Mouse (Mus musculus) gastrocnemius, postnatal 36 days (tissue): ENCODE data around the gene Taar7d. TPM values are rescaled to one million over a fixed set of nuclear protein-coding genes. Genes with fewer than 3 reads are reported as not detected.
A peak's percentile ranks its signal among the peaks of the same experiment; 100 is the strongest.
"Not testable (repeated sequence)": the region's sequence is repeated elsewhere in the genome, so short reads cannot be mapped to it uniquely, and the experiment has no call there.

Source experiments
- DNase-seq, 2 experiments: peaks; one replicate each; pipeline ENCODE4 v3.0.0; 2022
- intact Hi-C: fragments of 180-260 bp; cut with DNase I; formaldehyde crosslinking; loops from one replicate; pipeline ENCODE4 v1.15.1; 2025
- long read RNA-seq, 2 experiments: library from polyadenylated mRNA; stranded (forward); transcript quantifications; one replicate each; pipeline ENCODE4 v2.0.0; 2021
- total RNA-seq, 2 experiments: library from RNA; stranded (reverse); gene quantifications; 2 replicates each; pipeline ENCODE4 v1.2.3; 2021

The Taar7d gene
- total RNA-seq, result not detected
- long read RNA-seq, experiment 1, result 0 reads
- long read RNA-seq, experiment 2, result 0 reads

- intact Hi-C loops, result no loop called here
- no peak for DNase-seq
Measured at GRCm38 (mm10) chr10:24026922-24027321, at the start of gene Taar7d. TSS of gene Taar7d (plus strand) at chr10:24027222.

- intact Hi-C loops, result loop anchor here (5.0 to 10.0 kb wide), 2 partner anchors 107 to 154 kb away; no protein-coding TSS in a partner anchor
- no peak for DNase-seq
Measured at GRCm38 (mm10) chr10:23977958-23978357, 49.1 kb upstream of the Taar7d start.

GRCm38 (mm10) chr10:23978901-23979705 lies 47.9 kb upstream of the Taar7d start:
- intact Hi-C loops, result loop anchor here (5.0 to 10.0 kb wide), 2 partner anchors 106 to 153 kb away; no protein-coding TSS in a partner anchor
- peak; percentile 22 to 40 for DNase-seq

- DNase-seq, result no peak
- intact Hi-C loops, result no loop called here
Measured at GRCm38 (mm10) chr10:23985546-23985945, 41.5 kb upstream of the Taar7d start, which contains the start of gene Taar6. TSS of gene Taar6 (minus strand) at chr10:23985646.

GRCm38 (mm10) chr10:23986419-23986818 lies 40.6 kb upstream of the Taar7d start:
- DNase-seq, result no peak
- intact Hi-C loops, result no loop called here

GRCm38 (mm10) chr10:23993381-23993780 lies 33.6 kb upstream of the Taar7d start, which contains the start of gene Taar7a:
TSS of gene Taar7a (minus strand) at chr10:23993481.
- no peak for DNase-seq
- intact Hi-C loops, result no loop called here

GRCm38 (mm10) chr10:23999639-24000038 lies 27.4 kb upstream of the Taar7d start, which contains the start of gene Taar7b:
TSS of gene Taar7b (plus strand) at chr10:23999939.
- no peak for DNase-seq
- intact Hi-C loops, result no loop called here

GRCm38 (mm10) chr10:24006442-24006841 lies 20.6 kb upstream of the Taar7d start:
- intact Hi-C loops, result no loop called here
- DNase-seq, result no peak

- intact Hi-C loops, result no loop called here
- no peak for DNase-seq
Measured at GRCm38 (mm10) chr10:24007034-24007433, 20.0 kb upstream of the Taar7d start.

- intact Hi-C loops, result no loop called here
- DNase-seq, result no peak
Measured at GRCm38 (mm10) chr10:24008143-24008542, 18.9 kb upstream of the Taar7d start.

- intact Hi-C loops, result no loop called here
- no peak for DNase-seq
Measured at GRCm38 (mm10) chr10:24031347-24031746, 4.3 kb downstream of the Taar7d start.

- intact Hi-C loops, result no loop called here
- DNase-seq, result no peak
Measured at GRCm38 (mm10) chr10:24037314-24037713, 10.3 kb downstream of the Taar7d start, which contains the start of gene Taar7e. TSS of gene Taar7e (plus strand) at chr10:24037614.

- no peak for DNase-seq
- intact Hi-C loops, result no loop called here
Measured at GRCm38 (mm10) chr10:24040120-24040869, 13.3 kb downstream of the Taar7d start.

- intact Hi-C loops, result no loop called here
- no peak for DNase-seq
Measured at GRCm38 (mm10) chr10:24049210-24049609, 22.2 kb downstream of the Taar7d start, which contains the start of gene Taar7f. TSS of gene Taar7f (plus strand) at chr10:24049510.

- no peak for DNase-seq
- intact Hi-C loops, result no loop called here
Measured at GRCm38 (mm10) chr10:24052039-24052438, 25.0 kb downstream of the Taar7d start.

- no peak for DNase-seq
- intact Hi-C loops, result no loop called here
Measured at GRCm38 (mm10) chr10:24058986-24059385, 32.0 kb downstream of the Taar7d start.

- intact Hi-C loops, DNase-seq: not testable (repeated sequence)
Measured at GRCm38 (mm10) chr10:24074751-24075150, 47.7 kb downstream of the Taar7d start.

GRCm38 (mm10) chr10:24076200-24076599 lies 49.2 kb downstream of the Taar7d start, which contains the start of gene Taar8a:
TSS of gene Taar8a (plus strand) at chr10:24076500.
- intact Hi-C loops, DNase-seq: not testable (repeated sequence)
